Mouse (Mus musculus): ENCODE measurements around the gene Casp3. TPM values are rescaled to one million over a fixed set of nuclear protein-coding genes. Genes with fewer than 3 reads are reported as not detected.

Casp3 gene
- polyA plus RNA-seq, 1 experiment from 2014 or later, result 20.7 TPM

DNA sequence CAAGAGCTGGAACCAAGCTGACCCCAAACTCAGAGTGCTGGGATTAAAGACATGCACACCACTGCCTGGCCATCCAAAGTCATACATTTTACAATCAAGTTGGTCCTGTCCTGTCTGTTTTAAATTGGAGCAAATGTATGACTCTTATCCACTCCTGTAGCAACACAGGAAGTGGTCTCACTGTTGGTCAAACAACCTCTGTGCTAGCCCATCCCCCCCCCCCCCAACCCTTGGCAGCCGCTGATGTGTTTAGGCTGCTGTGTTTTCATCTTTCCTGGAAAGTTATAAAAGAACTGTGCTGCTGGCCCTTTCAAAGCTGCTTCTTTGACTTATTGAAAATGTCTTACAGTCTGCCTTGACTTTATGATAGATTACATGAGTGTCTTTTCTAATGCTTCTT, 8.1 kb downstream of the Casp3 start:
- DNase-seq, result no peak
- Histone ChIP-seq H3K4me2 (ENCODE audit: low read depth, low read length) (no peak overlapping the region), H3K9ac (replicated peaks) (no peak overlapping the region), H3K4me3 (ENCODE audit: low read depth, low read length) (no peak overlapping the region), H3K27ac (ENCODE audit: low read depth) (no peak overlapping the region), H3K4me1 (ENCODE audit: insufficient read depth) (peaks cover 21% of the 10 kb centered on the region), H3K36me3 (replicated peaks; ENCODE audit: insufficient read depth, low read length) (peaks cover 2% of the 10 kb centered on the region; the same call in 1 of the 2 replicates), H3K27me3 (ENCODE audit: insufficient read depth, low read length) (no peaks in the 10 kb centered on the region), H3K9me3 (ENCODE audit: low read length) (no peaks in the 10 kb centered on the region)
- WGBS (ENCODE audit: insufficient replicate concordance), result 25% methylated on average over 1 of the region's 1 CpGs
- no peak for TF ChIP-seq EP300 (IDR thresholded peaks at IDR 0.05; ENCODE audit: low read depth)
- no peak for TF ChIP-seq CTCF (IDR thresholded peaks at IDR 0.05; ENCODE audit: low read depth)
- ATAC-seq, result no peak

- 91% methylated on average over 5 of the region's 5 CpGs for WGBS (ENCODE audit: insufficient replicate concordance)
- TF ChIP-seq EP300 (IDR thresholded peaks at IDR 0.05; ENCODE audit: low read depth) (no peak), CTCF (IDR thresholded peaks at IDR 0.05; ENCODE audit: low read depth) (no peak)
- peaks cover 21% of the 10 kb centered on the region for H3K4me1 ChIP-seq (ENCODE audit: insufficient read depth)
- H3K4me2 ChIP-seq (ENCODE audit: low read depth, low read length), result no peak overlapping the region
- H3K27ac ChIP-seq (ENCODE audit: low read depth), result no peak overlapping the region
- no peaks in the 10 kb centered on the region for H3K9me3 ChIP-seq (ENCODE audit: low read length)
- ATAC-seq, result no peak
- no peak overlapping the region for H3K9ac ChIP-seq (replicated peaks)
- no peaks in the 10 kb centered on the region for H3K27me3 ChIP-seq (ENCODE audit: insufficient read depth, low read length)
- no peak for DNase-seq
- no peak overlapping the region for H3K4me3 ChIP-seq (ENCODE audit: low read depth, low read length)
- peaks cover 7% of the 10 kb centered on the region for H3K36me3 ChIP-seq (replicated peaks; ENCODE audit: insufficient read depth, low read length)
These were observed 9.6 kb downstream of the Casp3 start for GRCm38 (mm10) chr8:46626642-46627041.

DNA sequence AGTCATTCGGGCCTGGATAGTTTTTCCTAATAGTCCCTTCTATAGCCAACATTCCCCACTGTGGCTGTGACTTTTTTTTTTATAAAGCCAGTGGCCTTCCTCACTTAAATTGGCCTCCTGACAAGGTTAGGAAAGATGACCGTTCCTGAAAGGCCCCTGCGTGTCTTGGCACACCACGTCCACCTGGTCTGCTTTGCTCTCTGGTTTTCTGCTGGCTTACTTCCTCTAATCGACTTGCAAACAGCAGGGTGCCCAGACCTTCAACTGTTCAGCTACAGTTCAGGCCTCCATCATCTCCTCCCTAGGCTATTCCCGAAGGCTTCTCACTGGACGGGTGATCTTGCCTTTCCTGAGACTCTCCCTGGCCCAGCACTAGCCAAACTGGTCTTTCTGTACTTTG, 10.8 kb downstream of the Casp3 start:
- WGBS (ENCODE audit: insufficient replicate concordance), result 66% methylated on average over 7 of the region's 7 CpGs
- H3K9me3 ChIP-seq (ENCODE audit: low read length), result no peaks in the 10 kb centered on the region
- DNase-seq (no peak), ATAC-seq (no peak)
- H3K27ac ChIP-seq (ENCODE audit: low read depth), result no peak overlapping the region
- TF ChIP-seq CTCF (IDR thresholded peaks at IDR 0.05; ENCODE audit: low read depth) (no peak), EP300 (IDR thresholded peaks at IDR 0.05; ENCODE audit: low read depth) (no peak)
- H3K27me3 ChIP-seq (ENCODE audit: insufficient read depth, low read length), result no peaks in the 10 kb centered on the region
- peaks cover 21% of the 10 kb centered on the region for H3K4me1 ChIP-seq (ENCODE audit: insufficient read depth)
- H3K4me2 ChIP-seq (ENCODE audit: low read depth, low read length), result no peak overlapping the region
- no peak overlapping the region for H3K9ac ChIP-seq (replicated peaks)
- H3K4me3 ChIP-seq (ENCODE audit: low read depth, low read length), result no peak overlapping the region
- peaks cover 18% of the 10 kb centered on the region for H3K36me3 ChIP-seq (replicated peaks; ENCODE audit: insufficient read depth, low read length)

DNA sequence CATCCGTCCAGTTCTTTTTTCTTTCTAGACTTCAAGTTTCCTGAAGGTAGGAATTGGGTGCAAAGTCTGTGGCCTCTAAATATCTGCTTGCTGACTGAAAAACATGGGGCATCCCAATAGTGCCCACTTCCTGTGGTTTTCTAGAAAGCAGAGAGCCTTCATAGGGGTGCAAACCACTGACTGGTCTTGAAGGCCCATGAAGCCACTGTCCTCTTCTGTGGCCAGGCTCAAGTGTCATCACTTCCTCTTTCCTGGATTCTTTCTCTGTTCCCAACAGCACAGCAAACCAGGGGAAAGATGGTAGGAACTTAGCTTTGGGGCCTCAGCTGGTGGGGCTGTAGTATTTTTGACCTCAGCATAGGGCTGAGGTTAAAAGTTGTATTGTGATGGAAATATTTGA, 11.6 kb downstream of the Casp3 start:
- Histone ChIP-seq H3K4me3 (ENCODE audit: low read depth, low read length) (no peak overlapping the region), H3K9me3 (ENCODE audit: low read length) (no peaks in the 10 kb centered on the region), H3K4me1 (ENCODE audit: insufficient read depth) (peaks cover 21% of the 10 kb centered on the region), H3K4me2 (ENCODE audit: low read depth, low read length) (no peak overlapping the region), H3K9ac (replicated peaks) (no peak overlapping the region), H3K27me3 (ENCODE audit: insufficient read depth, low read length) (no peaks in the 10 kb centered on the region), H3K36me3 (replicated peaks; ENCODE audit: insufficient read depth, low read length) (peaks cover 23% of the 10 kb centered on the region), H3K27ac (ENCODE audit: low read depth) (no peak overlapping the region)
- WGBS (ENCODE audit: insufficient replicate concordance), result 74% methylated on average over 1 of the region's 1 CpGs
- no peak for DNase-seq
- ATAC-seq, result no peak
- TF ChIP-seq EP300 (IDR thresholded peaks at IDR 0.05; ENCODE audit: low read depth) (no peak), CTCF (IDR thresholded peaks at IDR 0.05; ENCODE audit: low read depth) (no peak)

DNA sequence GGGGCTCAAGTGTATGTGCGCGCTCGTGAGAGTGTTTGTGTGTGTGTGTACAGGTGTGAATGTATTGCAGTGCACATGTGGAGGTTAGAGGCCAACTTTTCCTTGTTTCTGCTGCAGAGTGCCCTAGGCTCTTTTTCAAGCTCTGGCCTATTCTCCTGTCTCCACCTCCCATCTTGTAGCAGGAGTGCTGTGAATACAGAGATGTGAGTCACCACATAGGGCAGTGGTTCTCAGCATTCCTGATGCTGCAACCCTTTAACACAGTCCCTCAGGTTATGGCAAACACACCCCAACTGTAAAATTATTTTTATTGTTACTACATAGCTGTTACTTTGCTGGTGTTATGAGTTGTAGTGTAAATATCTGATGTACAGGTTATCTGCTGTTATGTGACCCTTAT, 13.3 kb downstream of the Casp3 start:
- 95% methylated on average over 3 of the region's 3 CpGs for WGBS (ENCODE audit: insufficient replicate concordance)

GRCm38 (mm10) chr8:46630932-46631331, 13.8 kb downstream of the Casp3 start:
- TF ChIP-seq CTCF (IDR thresholded peaks at IDR 0.05; ENCODE audit: low read depth) (no peak), EP300 (IDR thresholded peaks at IDR 0.05; ENCODE audit: low read depth) (no peak)
- no peaks in the 10 kb centered on the region for H3K9me3 ChIP-seq (ENCODE audit: low read length)
- H3K9ac ChIP-seq (replicated peaks), result no peak overlapping the region
- H3K4me3 ChIP-seq (ENCODE audit: low read depth, low read length), result no peak overlapping the region
- no peak for DNase-seq
- no peak for ATAC-seq
- no peak overlapping the region for H3K27ac ChIP-seq (ENCODE audit: low read depth)
- 85% methylated on average over 4 of the region's 4 CpGs for WGBS (ENCODE audit: insufficient replicate concordance)
- no peak overlapping the region for H3K4me2 ChIP-seq (ENCODE audit: low read depth, low read length)
- peaks cover 43% of the 10 kb centered on the region for H3K36me3 ChIP-seq (replicated peaks; ENCODE audit: insufficient read depth, low read length)
- peaks cover 16% of the 10 kb centered on the region for H3K4me1 ChIP-seq (ENCODE audit: insufficient read depth)
- H3K27me3 ChIP-seq (ENCODE audit: insufficient read depth, low read length), result no peaks in the 10 kb centered on the region

More for the DNA sequence above, 13.3 kb downstream of the Casp3 start:
- Histone ChIP-seq H3K27ac (ENCODE audit: low read depth) (no peak overlapping the region), H3K9ac (replicated peaks) (no peak overlapping the region), H3K4me3 (ENCODE audit: low read depth, low read length) (no peak overlapping the region), H3K4me2 (ENCODE audit: low read depth, low read length) (no peak overlapping the region), H3K9me3 (ENCODE audit: low read length) (no peaks in the 10 kb centered on the region), H3K36me3 (replicated peaks; ENCODE audit: insufficient read depth, low read length) (peaks cover 40% of the 10 kb centered on the region), H3K27me3 (ENCODE audit: insufficient read depth, low read length) (no peaks in the 10 kb centered on the region), H3K4me1 (ENCODE audit: insufficient read depth) (peaks cover 16% of the 10 kb centered on the region)
- TF ChIP-seq CTCF (IDR thresholded peaks at IDR 0.05; ENCODE audit: low read depth) (no peak), EP300 (IDR thresholded peaks at IDR 0.05; ENCODE audit: low read depth) (no peak)
- ATAC-seq, result no peak
- no peak for DNase-seq
